Mouse (Mus musculus) thymus, adult 2 months (tissue): ENCODE results near the gene Gtf3c5. TPM values are rescaled to one million over a fixed set of nuclear protein-coding genes. Genes with fewer than 3 reads are reported as not detected.

ENCODE experiments used
- DNase-seq: peaks from one replicate; pipeline ENCODE4 v3.0.0; 2021
- H3K27ac ChIP-seq: fragments of 200-500 bp; 2 replicates; pipeline ENCODE4 v1.5.1; 2012; ENCODE audit warnings: low read length, control low read depth; ENCODE audit not compliant: control insufficient read depth, insufficient read depth
- H3K27me3 ChIP-seq: fragments of 200-500 bp; 2 replicates; pipeline ENCODE4 v1.6.1; 2012; ENCODE audit warnings: mild to moderate bottlenecking, low read length, moderate library complexity, mixed read lengths; ENCODE audit not compliant: control insufficient read depth, insufficient read depth
- H3K36me3 ChIP-seq: fragments of 200-500 bp; 2 replicates; pipeline ENCODE4 v1.6.1; 2012; ENCODE audit warnings: mild to moderate bottlenecking, low read length, moderate library complexity; ENCODE audit not compliant: control insufficient read depth, insufficient read depth
- H3K4me1 ChIP-seq: fragments of 200-500 bp; replicated peaks from 2 replicates; pipeline ENCODE4 v1.6.1; 2012; ENCODE audit warnings: low read length; ENCODE audit not compliant: control insufficient read depth, insufficient read depth
- H3K4me3 ChIP-seq: fragments of 200-500 bp; 2 replicates; pipeline ENCODE4 v1.5.1; 2012; ENCODE audit warnings: mild to moderate bottlenecking, low read length, control low read depth, moderate library complexity; ENCODE audit not compliant: control insufficient read depth, insufficient read depth
- CTCF ChIP-seq: fragments of 200-500 bp; IDR thresholded peaks from 2 replicates; pipeline ENCODE4 v1.5.1; 2012; ENCODE audit warnings: mild to moderate bottlenecking, control low read depth, low read length, moderate library complexity, borderline replicate concordance; ENCODE audit not compliant: control insufficient read depth, poor library complexity, insufficient read depth; ENCODE audit errors: extremely low read depth
- POLR2A ChIP-seq: fragments of 200-500 bp; IDR thresholded peaks from 2 replicates; pipeline ENCODE4 v1.6.1; 2012; ENCODE audit warnings: mild to moderate bottlenecking, low read length, control low read depth, moderate library complexity; ENCODE audit not compliant: control insufficient read depth, poor library complexity, insufficient read depth; ENCODE audit errors: extremely low read depth
- whole genome bisulfite sequencing: fragments of 180-500 bp; shearing (Covaris S2); methylation state at CpG from one replicate; pipeline ENCODE4 v1.1.7; 2018; 5-methylcytosine and 5-hydroxymethylcytosine counted together
- polyA plus RNA-seq: library from polyadenylated mRNA; depleted of rRNA; stranded (reverse); fragments of >200 nt; gene quantifications from 2 replicates; pipeline ENCODE4 v1.2.3, GENCODE M21; 2012

Gtf3c5 gene
- polyA plus RNA-seq, 1 experiment = 33.7 TPM

GRCm38 (mm10) chr2:28622521-28623124 is 39.1 kb upstream of the Gtf3c5 start:
- H3K27ac ChIP-seq = no peak overlapping the region
- no peak overlapping the region for H3K4me3 ChIP-seq
- DNase-seq = peak; percentile 40
- no peak for TF ChIP-seq POLR2A
- TF ChIP-seq CTCF = peak; percentile 81; the same call in 1 of the 2 replicates
- no peaks in the 10 kb centered on the region; the same call in 1 of the 2 replicates for H3K27me3 ChIP-seq
- peaks cover 5% of the 10 kb centered on the region; the same call in 1 of the 2 replicates for H3K4me1 ChIP-seq
- no peaks in the 10 kb centered on the region for H3K36me3 ChIP-seq
- 25% methylated on average over 10 of the region's 10 CpGs for WGBS

DNA sequence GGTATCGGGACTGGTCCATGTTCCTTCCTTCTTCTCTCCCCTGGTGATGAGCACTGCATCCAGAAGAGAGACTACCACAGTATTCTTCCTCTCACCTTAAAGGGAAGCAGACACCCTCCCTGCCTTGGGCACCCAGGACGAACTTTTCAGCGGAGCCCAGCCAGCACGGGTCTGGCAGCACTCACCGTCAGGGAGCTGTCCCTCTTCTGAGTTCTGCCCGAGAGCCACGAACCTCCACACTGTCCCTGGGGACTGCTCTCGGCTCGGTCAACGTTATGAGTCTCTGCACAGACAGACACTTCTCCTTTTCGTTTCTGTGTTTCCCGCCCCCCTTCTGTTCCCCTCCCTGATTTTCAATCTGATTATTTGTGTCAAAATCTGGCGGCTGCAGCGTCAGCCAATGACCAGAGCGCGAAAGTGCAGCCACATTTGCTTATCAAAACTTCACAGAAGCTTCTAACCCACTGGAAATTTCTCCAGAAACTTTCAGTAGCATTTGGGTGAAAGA is 38.2 kb upstream of the Gtf3c5 start, which contains the start of gene Gfi1b:
Gene Gfi1b (minus strand): TSS at position 319 of the 508 bp plus-strand sequence.
- H3K36me3 ChIP-seq = no peaks in the 10 kb centered on the region
- no peaks in the 10 kb centered on the region; the same call in 1 of the 2 replicates for H3K27me3 ChIP-seq
- H3K4me1 ChIP-seq = peaks cover 5% of the 10 kb centered on the region; the same call in 1 of the 2 replicates
- DNase-seq = no peak
- no peak within 1 kb of the TSS for H3K4me3 ChIP-seq
- H3K27ac ChIP-seq = no peak within 1 kb of the TSS
- no peak for TF ChIP-seq CTCF
- no peak for TF ChIP-seq POLR2A
- 4% methylated on average over 16 of the region's 16 CpGs for WGBS

GRCm38 (mm10) chr2:28621111-28621510 is 37.6 kb upstream of the Gtf3c5 start:
- no peak for TF ChIP-seq POLR2A
- no peak for TF ChIP-seq CTCF
- DNase-seq = no peak
- no peak overlapping the region for H3K4me3 ChIP-seq
- H3K27me3 ChIP-seq = no peaks in the 10 kb centered on the region; the same call in 1 of the 2 replicates
- H3K36me3 ChIP-seq = no peaks in the 10 kb centered on the region
- peaks cover 5% of the 10 kb centered on the region; the same call in 1 of the 2 replicates for H3K4me1 ChIP-seq
- 3% methylated on average over 2 of the region's 2 CpGs for WGBS
- no peak overlapping the region for H3K27ac ChIP-seq

DNA sequence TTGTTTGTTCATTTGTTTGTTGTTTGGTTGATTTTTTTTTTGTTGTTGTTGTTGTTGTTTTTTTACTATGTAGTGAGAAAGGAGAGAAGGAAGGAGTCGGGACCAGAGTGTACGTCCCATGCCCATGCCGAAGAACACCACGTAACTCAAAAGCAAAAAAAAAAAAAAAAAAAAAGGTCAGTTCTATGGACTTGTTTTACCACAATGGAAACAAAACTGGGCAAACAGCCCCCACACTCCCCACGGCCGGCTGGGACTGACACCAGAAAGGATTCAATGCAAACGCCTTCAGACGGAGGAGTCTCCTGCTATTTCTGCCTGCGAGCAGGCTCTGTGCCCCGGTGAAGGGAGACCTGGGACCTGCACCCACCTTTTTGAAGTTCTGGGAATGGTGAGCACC is 37.0 kb upstream of the Gtf3c5 start:
- H3K4me1 ChIP-seq = peaks cover 5% of the 10 kb centered on the region; the same call in 1 of the 2 replicates
- DNase-seq = no peak
- no peaks in the 10 kb centered on the region; the same call in 1 of the 2 replicates for H3K27me3 ChIP-seq
- no peak for TF ChIP-seq POLR2A
- TF ChIP-seq CTCF = no peak
- no peak overlapping the region for H3K4me3 ChIP-seq
- WGBS = 78% methylated on average over 10 of the region's 10 CpGs
- H3K27ac ChIP-seq = no peak overlapping the region
- H3K36me3 ChIP-seq = no peaks in the 10 kb centered on the region

DNA sequence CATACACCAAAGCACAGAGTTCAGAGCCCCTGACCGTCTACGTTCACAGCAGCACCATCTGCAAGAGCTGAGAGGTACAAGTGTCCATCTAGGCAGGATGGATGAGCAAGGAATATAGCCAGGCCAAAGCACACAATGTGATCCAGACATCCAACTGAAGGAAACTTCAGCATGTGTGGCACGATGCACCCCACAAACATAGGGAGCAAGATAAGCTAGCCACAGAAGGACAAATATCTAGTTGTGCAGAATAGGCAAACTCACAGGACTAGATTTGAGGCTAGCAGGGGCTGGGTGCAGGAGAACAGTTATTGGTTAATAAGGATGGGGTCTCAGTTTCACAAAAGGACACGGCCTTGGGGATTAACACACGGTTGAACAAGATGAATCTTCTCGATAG is 35.8 kb upstream of the Gtf3c5 start:
- Histone ChIP-seq H3K27me3 (no peaks in the 10 kb centered on the region; the same call in 1 of the 2 replicates), H3K4me3 (no peak overlapping the region), H3K36me3 (no peaks in the 10 kb centered on the region), H3K27ac (no peak overlapping the region), H3K4me1 (peaks cover 11% of the 10 kb centered on the region)
- TF ChIP-seq POLR2A = no peak
- no peak for TF ChIP-seq CTCF
- WGBS = 95% methylated on average over 6 of the region's 6 CpGs
- no peak for DNase-seq

GRCm38 (mm10) chr2:28618777-28619336 is 35.3 kb upstream of the Gtf3c5 start:
- 41% methylated on average over 6 of the region's 6 CpGs for WGBS

More at GRCm38 (mm10) chr2:28618777-28619336, 35.3 kb upstream of the Gtf3c5 start:
- no peak overlapping the region for H3K27ac ChIP-seq
- no peak overlapping the region for H3K4me3 ChIP-seq
- no peaks in the 10 kb centered on the region; the same call in 1 of the 2 replicates for H3K27me3 ChIP-seq
- no peak for DNase-seq
- H3K36me3 ChIP-seq = no peaks in the 10 kb centered on the region
- peaks cover 11% of the 10 kb centered on the region for H3K4me1 ChIP-seq
- TF ChIP-seq POLR2A (no peak), CTCF (no peak)
